Mouse (Mus musculus) lung, postnatal 0 days (tissue): ENCODE measurements around the gene Wdr12. TPM values are rescaled to one million over a fixed set of nuclear protein-coding genes. Genes with fewer than 3 reads are reported as not detected.
"Not testable (repeated sequence)": the region's sequence is repeated elsewhere in the genome, so short reads cannot be mapped to it uniquely, and the experiment has no call there.

Source experiments
- ATAC-seq: fragments of 200-750 bp; cut with Nextera tagmentation; 2 replicates; pipeline ENCODE4 v1.8.0; 2017; ENCODE audit warnings: moderate library complexity
- DNase-seq: peaks from one replicate; pipeline ENCODE4 v3.0.0-alpha.2; 2016; ENCODE audit warnings: low spot score
- H3K27ac ChIP-seq: fragments of 300-500 bp; sonication (generic); 2 replicates; pipeline ENCODE4 v1.5.1; 2014; ENCODE audit warnings: antibody characterized with exemption, mild to moderate bottlenecking, low read length, mixed read lengths
- H3K27me3 ChIP-seq: fragments of 300-500 bp; sonication (generic); replicated peaks from 2 replicates; pipeline ENCODE4 v1.6.1; 2014; ENCODE audit warnings: low read length, mixed read lengths; ENCODE audit not compliant: insufficient read depth
- H3K36me3 ChIP-seq: fragments of 300-500 bp; sonication (generic); 2 replicates; pipeline ENCODE4 v1.6.1; 2014; ENCODE audit warnings: low read length, mixed read lengths; ENCODE audit not compliant: insufficient read depth
- H3K4me1 ChIP-seq: fragments of 300-500 bp; sonication (generic); 2 replicates; pipeline ENCODE4 v1.6.1; 2014; ENCODE audit warnings: antibody characterized with exemption, low read depth, low read length, mixed read lengths; ENCODE audit not compliant: insufficient read depth
- H3K4me2 ChIP-seq: fragments of 300-500 bp; sonication (generic); replicated peaks from 2 replicates; pipeline ENCODE4 v1.6.1; 2014; ENCODE audit warnings: low read depth, mild to moderate bottlenecking, low read length, moderate library complexity, mixed read lengths
- H3K4me3 ChIP-seq: fragments of 300-500 bp; sonication (generic); 2 replicates; pipeline ENCODE4 v1.5.1; 2014; ENCODE audit warnings: low read depth, low read length
- H3K9ac ChIP-seq: fragments of 300-500 bp; sonication (generic); replicated peaks from 2 replicates; pipeline ENCODE4 v1.6.1; 2014; ENCODE audit warnings: low read depth, mild to moderate bottlenecking
- H3K9me3 ChIP-seq: fragments of 300-500 bp; sonication (generic); 2 replicates; pipeline ENCODE4 v1.6.1; 2016; ENCODE audit warnings: low read length, mixed read lengths
- CTCF ChIP-seq: IDR thresholded peaks from 2 replicates; pipeline ENCODE4 v1.5.1; 2016; ENCODE audit warnings: antibody characterized with exemption, mild to moderate bottlenecking
- EP300 ChIP-seq: IDR thresholded peaks from 2 replicates; pipeline ENCODE4 v1.6.1; 2016; ENCODE audit warnings: antibody characterized with exemption, mild to moderate bottlenecking, control low read depth
- WGBS: fragments of 180-500 bp; shearing (Covaris S2); extraction: QIAGEN DNeasy Blood & Tissue Kit; methylation state at CpG from one replicate; pipeline ENCODE4 v1.1.7; 2014; 5-methylcytosine and 5-hydroxymethylcytosine counted together
- polyA plus RNA-seq: library from polyadenylated mRNA; unstranded; fragments of >200 nt; fragmentation: Nextera tagmentation; extraction: Ambion mirVana; gene quantifications from 2 replicates; pipeline ENCODE4 v1.2.1, GENCODE M21; 2015

Wdr12 gene
- polyA plus RNA-seq, 1 experiment from 2014 or later: 10.5 TPM

GRCm38 (mm10) chr1:60096572-60097276 is 1.7 kb downstream of the Wdr12 start:
- H3K9ac ChIP-seq: peak overlapping the region; percentile 29; the same call in 1 of the 2 replicates
- no peaks in the 10 kb centered on the region for H3K27me3 ChIP-seq
- WGBS: 8% methylated on average over 13 of the region's 13 CpGs
- H3K4me3 ChIP-seq: peak overlapping the region; percentile 88
- no peak for ATAC-seq
- TF ChIP-seq CTCF (no peak), EP300 (no peak)
- no peak overlapping the region for H3K27ac ChIP-seq
- H3K4me2 ChIP-seq: peak overlapping the region; percentile 63
- peak; percentile 7 for DNase-seq
- H3K9me3 ChIP-seq: no peaks in the 10 kb centered on the region
- 0 out of 2 replicates have a peak, but pooled peaks cover 3% of the 10 kb centered on the region for H3K4me1 ChIP-seq
- no peaks in the 10 kb centered on the region for H3K36me3 ChIP-seq

DNA sequence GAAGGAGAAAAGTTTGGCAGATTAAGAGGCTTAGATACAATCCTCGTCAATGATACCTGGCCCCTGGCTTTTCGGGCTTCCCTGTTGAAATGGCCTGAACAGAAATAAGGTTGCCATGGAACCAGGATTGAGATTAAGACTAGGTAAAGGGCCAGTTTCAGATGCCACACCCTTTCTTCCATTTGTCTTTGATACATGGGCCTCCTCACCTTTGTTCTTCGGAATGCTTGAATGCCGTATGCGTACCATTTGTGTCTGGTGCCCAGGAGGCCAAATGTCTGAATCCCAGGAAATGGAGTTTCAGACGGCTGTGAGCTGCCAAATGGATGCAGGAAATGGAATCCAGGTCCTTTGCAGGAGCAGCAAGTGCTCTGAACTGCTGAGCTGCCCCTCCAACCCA is 22.0 kb downstream of the Wdr12 start:
- DNase-seq: no peak
- Histone ChIP-seq H3K27me3 (no peaks in the 10 kb centered on the region), H3K4me1 (no peaks in the 10 kb centered on the region), H3K9ac (no peak overlapping the region), H3K4me3 (no peak overlapping the region), H3K27ac (no peak overlapping the region), H3K9me3 (no peaks in the 10 kb centered on the region), H3K36me3 (no peaks in the 10 kb centered on the region), H3K4me2 (no peak overlapping the region)
- TF ChIP-seq CTCF (no peak), EP300 (no peak)
- 81% methylated on average over 6 of the region's 6 CpGs for WGBS
- ATAC-seq: no peak

- Histone ChIP-seq H3K27me3 (no peaks in the 10 kb centered on the region), H3K36me3 (no peaks in the 10 kb centered on the region), H3K27ac (no peak overlapping the region), H3K4me3 (no peak overlapping the region), H3K9ac (no peak overlapping the region), H3K4me2 (no peak overlapping the region), H3K9me3 (no peaks in the 10 kb centered on the region), H3K4me1 (no peaks in the 10 kb centered on the region)
- WGBS: 60% methylated on average over 3 of the region's 3 CpGs
- TF ChIP-seq CTCF (no peak), EP300 (no peak)
- DNase-seq (no peak), ATAC-seq (no peak)
Observed at GRCm38 (mm10) chr1:60075590-60075989, 22.9 kb downstream of the Wdr12 start.

GRCm38 (mm10) chr1:60074935-60075334 is 23.5 kb downstream of the Wdr12 start:
- WGBS: 54% methylated on average over 2 of the region's 2 CpGs
- no peaks in the 10 kb centered on the region for H3K4me1 ChIP-seq
- no peaks in the 10 kb centered on the region for H3K9me3 ChIP-seq
- TF ChIP-seq CTCF: no peak
- no peak for TF ChIP-seq EP300
- no peak for ATAC-seq
- no peaks in the 10 kb centered on the region for H3K36me3 ChIP-seq
- H3K27me3 ChIP-seq: no peaks in the 10 kb centered on the region
- DNase-seq: no peak
- H3K4me2 ChIP-seq: no peak overlapping the region
- H3K9ac ChIP-seq: no peak overlapping the region
- H3K27ac ChIP-seq: no peak overlapping the region
- H3K4me3 ChIP-seq: no peak overlapping the region

GRCm38 (mm10) chr1:60070725-60071124 is 27.7 kb downstream of the Wdr12 start:
- not testable (repeated sequence) for H3K36me3 ChIP-seq, H3K27me3 ChIP-seq, H3K4me3 ChIP-seq, ATAC-seq, H3K27ac ChIP-seq, H3K9ac ChIP-seq, H3K4me2 ChIP-seq, H3K9me3 ChIP-seq, H3K4me1 ChIP-seq
- DNase-seq: peak; percentile 17

DNA sequence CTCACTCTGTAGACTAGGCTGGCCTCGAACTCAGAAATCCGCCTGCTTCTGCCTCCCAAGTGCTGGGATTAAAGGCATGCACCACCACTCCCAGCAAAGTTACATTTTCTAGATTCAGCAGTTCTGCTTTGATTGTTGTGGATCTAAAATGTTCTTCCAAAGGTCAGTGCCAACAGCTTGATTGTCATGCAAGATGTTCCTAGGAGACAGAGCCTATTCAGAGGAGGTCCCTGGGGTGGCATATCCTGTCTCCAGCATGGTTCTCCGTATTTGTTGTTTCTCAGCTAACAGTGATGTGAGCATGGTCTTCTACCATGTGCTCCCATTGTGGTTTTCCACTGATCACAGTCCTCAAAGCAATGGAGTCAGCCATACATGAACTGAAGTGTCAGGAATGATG is 42.1 kb downstream of the Wdr12 start:
- 93% methylated on average over 3 of the region's 3 CpGs for WGBS
- no peaks in the 10 kb centered on the region for H3K36me3 ChIP-seq
- no peaks in the 10 kb centered on the region for H3K9me3 ChIP-seq
- TF ChIP-seq CTCF (no peak), EP300 (no peak)
- DNase-seq: no peak
- no peak overlapping the region for H3K4me3 ChIP-seq
- no peak for ATAC-seq
- no peak overlapping the region for H3K4me2 ChIP-seq
- H3K27me3 ChIP-seq: no peaks in the 10 kb centered on the region
- no peak overlapping the region for H3K27ac ChIP-seq
- no peaks in the 10 kb centered on the region for H3K4me1 ChIP-seq
- no peak overlapping the region for H3K9ac ChIP-seq

DNA sequence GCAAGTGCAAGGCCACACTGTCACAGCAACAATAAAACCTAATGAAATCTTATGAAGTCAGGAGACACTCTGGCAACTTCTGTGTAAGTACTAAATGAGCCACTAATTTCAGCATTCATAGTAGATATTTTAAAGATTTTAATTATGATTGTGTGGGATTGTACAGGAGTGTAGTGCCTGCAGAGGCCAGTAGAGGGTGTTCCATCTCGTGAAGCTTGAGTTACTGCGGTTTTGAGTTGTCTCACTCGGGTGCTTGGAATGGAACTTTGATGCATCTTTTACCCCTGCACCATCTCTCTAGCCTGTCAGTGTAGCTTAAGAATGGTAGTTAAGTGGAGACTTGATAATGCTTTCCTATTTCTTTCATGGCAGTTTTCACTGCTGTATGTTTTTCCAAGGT is 43.8 kb downstream of the Wdr12 start:
- DNase-seq (no peak), ATAC-seq (no peak)
- Histone ChIP-seq H3K4me2 (no peak overlapping the region), H3K4me3 (no peak overlapping the region), H3K27ac (no peak overlapping the region), H3K36me3 (no peaks in the 10 kb centered on the region), H3K27me3 (no peaks in the 10 kb centered on the region), H3K9me3 (no peaks in the 10 kb centered on the region), H3K9ac (no peak overlapping the region), H3K4me1 (no peaks in the 10 kb centered on the region)
- 37% methylated on average over 3 of the region's 3 CpGs for WGBS
- TF ChIP-seq CTCF: peak; percentile 43
- TF ChIP-seq EP300: no peak

GRCm38 (mm10) chr1:60047481-60047880 is 51.0 kb downstream of the Wdr12 start:
- H3K9me3 ChIP-seq, H3K4me2 ChIP-seq, H3K9ac ChIP-seq, ATAC-seq, H3K36me3 ChIP-seq, H3K27ac ChIP-seq, H3K4me3 ChIP-seq, H3K27me3 ChIP-seq, H3K4me1 ChIP-seq, DNase-seq: not testable (repeated sequence)
- WGBS: 93% methylated on average over 5 of the region's 5 CpGs
